Mouse (Mus musculus): ENCODE results near the gene Hexim2.

Gene Hexim2

GRCm38 (mm10) chr11:103111881-103112551 is 20.2 kb upstream of the Hexim2 start:
- no peak for DNase-seq (ENCODE audit: low spot score)

- no peak for DNase-seq (ENCODE audit: low spot score)
Observed at GRCm38 (mm10) chr11:103112552-103112912, 19.7 kb upstream of the Hexim2 start.

- DNase-seq (ENCODE audit: low spot score) = no peak
Observed at GRCm38 (mm10) chr11:103113005-103113404, 19.2 kb upstream of the Hexim2 start.

DNA sequence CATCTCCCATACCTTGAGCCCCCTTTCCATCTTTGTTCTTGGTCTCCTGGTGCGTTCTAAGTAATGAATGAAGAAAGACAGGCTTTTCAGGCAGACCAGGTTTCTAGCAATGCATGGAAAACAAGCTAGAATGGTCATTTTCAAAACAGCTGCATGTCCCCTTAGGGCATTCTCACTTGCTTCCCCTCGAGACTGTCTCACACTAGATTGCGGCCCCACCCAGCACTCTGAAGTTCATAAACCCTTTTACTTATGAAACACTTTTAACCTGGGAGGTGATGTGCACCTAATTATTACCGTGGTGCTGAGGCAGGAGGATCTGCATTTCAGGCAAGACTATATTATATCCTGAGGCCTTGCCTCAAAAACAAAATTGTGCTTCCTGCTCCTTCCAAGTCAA is 18.5 kb upstream of the Hexim2 start:
- DNase-seq (ENCODE audit: low spot score) = no peak

- DNase-seq (ENCODE audit: low spot score) = no peak
Observed at GRCm38 (mm10) chr11:103114270-103114943, 17.8 kb upstream of the Hexim2 start.

GRCm38 (mm10) chr11:103115163-103116007 is 16.8 kb upstream of the Hexim2 start:
- DNase-seq (ENCODE audit: low spot score) = peak; percentile 89

- DNase-seq (ENCODE audit: low spot score) = peak; percentile 100
Observed at GRCm38 (mm10) chr11:103116008-103116818, 16.0 kb upstream of the Hexim2 start, which contains the start of gene Hexim1. Hexim1 (plus strand) TSS chr11:103116231.

- DNase-seq (ENCODE audit: low spot score) = peak; percentile 82
Observed at GRCm38 (mm10) chr11:103116959-103117590, 15.2 kb upstream of the Hexim2 start.

DNA sequence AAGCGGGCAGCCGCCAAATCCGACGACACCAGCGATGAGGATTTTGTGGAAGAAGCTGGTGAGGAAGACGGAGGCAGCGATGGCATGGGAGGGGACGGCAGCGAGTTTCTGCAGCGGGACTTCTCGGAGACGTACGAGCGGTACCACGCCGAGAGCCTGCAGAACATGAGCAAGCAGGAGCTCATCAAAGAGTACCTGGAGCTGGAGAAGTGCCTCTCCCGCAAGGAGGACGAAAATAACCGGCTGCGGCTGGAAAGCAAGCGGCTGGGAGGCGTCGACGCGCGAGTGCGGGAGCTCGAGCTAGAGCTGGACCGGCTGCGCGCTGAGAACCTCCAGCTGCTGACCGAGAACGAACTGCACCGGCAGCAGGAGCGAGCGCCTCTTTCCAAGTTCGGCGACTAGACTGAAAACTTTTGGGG is 14.6 kb upstream of the Hexim2 start:
- no peak for DNase-seq (ENCODE audit: low spot score)

- DNase-seq (ENCODE audit: low spot score) = no peak
Observed at GRCm38 (mm10) chr11:103118866-103119265, 13.4 kb upstream of the Hexim2 start.

DNA sequence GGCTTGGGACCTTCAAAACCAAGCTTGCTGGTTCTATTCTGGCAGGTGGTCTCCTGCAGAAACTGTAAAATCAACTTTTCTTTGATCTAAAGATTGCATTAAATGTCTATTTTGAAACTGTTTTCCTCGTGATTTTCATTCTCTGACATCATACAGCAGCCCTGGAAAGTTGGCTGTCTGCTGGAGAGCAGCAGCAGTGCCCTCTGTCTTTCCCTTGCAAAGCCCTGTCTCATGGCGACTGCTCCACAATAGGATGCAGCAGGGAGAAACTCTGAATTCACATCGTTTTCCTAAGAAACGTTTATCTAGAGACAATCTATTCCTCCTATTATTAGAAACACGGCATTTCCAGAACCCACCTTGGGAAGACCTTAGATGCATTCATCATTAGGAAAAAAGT is 12.6 kb upstream of the Hexim2 start:
- DNase-seq (ENCODE audit: low spot score) = peak; percentile 71

DNA sequence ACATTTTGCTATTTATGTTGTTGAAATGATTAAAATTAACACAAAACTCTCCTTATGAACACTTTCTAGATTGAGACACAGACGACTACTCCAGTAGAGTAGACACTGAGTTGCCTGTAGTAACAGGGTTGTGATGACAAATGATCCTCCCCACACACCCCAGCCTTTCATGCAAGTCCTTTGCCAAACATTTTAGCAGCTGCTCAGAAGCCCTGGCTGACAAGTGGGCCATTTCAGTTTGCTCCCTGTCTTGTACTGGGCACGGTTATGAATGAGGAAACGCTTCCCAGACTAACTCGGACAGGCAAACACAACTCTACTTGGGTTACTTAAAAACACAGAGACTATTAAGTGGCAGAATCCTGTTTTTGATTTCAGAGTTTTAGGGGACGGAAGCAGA is 11.9 kb upstream of the Hexim2 start:
- peak; percentile 68 for DNase-seq (ENCODE audit: low spot score)

DNA sequence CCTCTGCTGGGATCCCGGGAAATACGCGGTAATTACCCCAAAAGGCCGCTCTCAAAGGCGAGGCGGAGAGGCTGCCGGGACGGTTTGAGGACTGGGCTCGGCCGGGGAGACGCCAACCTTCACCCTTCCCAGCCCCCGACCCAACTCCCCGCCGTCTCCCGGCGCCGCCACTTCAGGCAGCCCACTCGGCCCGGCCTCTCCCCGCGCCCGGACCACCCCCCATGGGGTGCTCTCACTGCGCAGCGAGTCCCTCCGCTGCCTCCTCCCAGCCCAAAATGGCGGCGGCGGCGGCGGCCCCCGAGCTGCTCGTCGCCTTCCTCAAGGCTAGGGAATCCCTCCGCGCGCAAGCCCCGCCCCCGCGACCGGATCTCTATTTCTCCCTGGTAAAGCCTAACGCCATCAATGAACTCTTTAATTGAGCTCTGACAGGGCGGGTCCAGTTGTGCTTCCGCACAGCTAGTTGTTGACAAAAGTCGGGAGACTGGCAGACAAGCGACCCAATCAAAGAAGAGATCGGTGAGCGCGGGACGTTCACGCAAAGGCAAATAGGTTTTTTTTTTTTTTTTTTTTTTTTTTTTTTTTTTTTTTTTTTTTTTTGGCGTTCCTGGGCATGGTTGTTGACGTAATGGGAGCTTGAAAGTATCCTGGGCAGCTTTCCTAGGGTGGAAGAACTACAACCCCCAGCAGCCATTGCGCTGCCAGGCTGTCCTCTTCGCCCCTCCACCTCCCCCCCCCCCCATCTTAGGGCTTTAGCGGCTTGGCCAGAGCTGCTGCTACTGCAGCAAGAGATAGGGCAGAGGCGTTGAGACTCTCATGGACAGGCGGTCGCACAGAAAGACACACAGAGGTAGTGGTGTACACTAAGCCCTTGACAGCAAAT is 587 bp downstream of the Hexim2 start:
- DNase-seq (ENCODE audit: low spot score) = peak; percentile 100

DNA sequence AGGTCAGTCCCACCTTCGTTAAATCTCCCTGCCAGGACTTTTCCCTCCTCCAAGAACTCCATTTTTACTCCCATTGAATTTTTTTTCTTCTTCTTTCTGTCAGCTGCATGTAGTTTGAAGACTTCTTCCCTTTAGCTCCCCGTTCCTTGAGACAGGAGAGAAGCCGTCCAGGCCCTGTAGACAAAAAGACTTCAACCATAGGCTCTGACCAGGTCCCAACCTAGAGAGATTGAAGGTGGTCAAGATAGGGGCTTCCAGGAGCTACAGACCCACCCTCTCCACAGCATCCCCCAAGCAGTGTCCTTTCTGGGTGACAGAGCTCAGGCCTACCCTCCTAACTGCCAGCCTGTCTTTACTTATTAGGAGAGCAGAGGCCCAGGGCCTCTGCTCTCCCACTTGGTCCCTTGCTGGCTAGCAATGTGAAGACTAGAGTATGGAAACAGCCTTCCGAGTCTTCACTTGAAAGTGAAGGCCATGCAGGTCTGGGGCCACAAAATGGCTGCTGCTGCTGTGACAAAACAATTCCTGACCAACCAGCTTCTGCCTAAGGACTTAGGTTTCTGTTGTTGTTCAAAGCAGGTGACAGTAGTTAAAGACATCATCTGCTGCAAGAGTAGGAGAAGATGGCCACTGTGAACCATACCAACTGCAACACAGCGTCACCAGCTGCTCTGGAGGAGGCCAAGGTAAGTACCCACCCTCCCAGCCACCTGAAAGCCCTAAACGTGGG is 1.4 kb downstream of the Hexim2 start:
- peak; percentile 54 for DNase-seq (ENCODE audit: low spot score)

DNA sequence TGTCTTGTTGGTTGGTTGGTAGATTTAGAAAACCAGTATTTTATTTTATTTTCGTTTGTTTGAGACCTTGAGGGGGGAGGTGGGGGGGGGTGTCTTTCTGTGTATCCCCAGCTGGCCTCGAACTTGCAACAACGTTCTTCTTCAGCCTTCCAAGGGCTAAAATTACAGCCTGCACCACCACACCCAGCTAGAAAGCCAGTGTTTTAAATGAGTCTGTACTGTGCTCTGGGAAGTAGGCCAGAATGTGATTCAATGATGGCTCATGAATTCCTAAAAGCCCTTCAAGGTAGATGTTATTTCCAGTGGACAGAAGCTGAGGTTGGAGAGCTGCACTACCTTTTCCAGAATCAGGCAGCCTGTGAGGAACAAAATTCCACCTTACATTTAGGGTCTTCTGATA is 2.0 kb downstream of the Hexim2 start:
- peak; percentile 74 for DNase-seq (ENCODE audit: low spot score)

GRCm38 (mm10) chr11:103136039-103136577 is 3.9 kb downstream of the Hexim2 start:
- no peak for DNase-seq (ENCODE audit: low spot score)

DNA sequence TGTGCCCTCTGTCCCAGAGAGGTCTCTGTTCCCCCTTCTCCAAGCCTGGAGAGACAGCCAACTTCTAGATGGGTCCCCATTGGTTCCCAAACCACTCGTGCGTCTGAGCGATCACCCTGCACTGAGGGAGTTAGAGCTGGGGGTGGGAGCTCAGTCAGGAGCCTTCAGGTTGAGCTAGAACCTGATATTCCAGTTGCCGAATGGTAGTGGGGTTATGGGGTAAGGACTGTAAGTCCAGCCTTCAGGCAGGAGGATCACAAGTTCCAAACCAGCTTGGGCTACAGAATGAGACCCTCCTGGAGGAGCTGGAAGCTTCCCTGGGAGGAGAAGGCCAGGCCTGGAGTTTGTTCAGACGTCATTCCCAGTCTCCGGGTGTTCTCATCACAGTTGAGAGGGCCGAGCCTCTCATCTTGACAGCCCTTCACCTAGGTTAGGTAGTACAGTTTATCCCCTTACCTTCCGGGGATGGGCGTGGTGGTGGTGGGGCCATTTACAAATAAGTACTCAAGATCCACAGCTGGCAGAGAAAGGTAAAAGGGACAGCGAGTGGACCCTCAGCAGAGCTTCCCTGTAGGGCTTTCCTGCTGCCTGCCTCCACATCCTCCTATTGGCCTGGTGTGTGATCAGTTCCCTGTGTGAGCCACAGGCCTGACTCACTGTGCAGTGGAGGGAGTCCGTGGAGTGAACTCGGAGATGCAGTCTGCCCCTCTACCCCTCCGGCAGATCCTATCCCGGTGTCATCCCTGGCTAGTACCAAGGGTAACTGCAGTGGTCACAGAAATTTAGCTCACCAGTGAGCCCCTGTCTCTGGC is 7.9 kb downstream of the Hexim2 start:
- no peak for DNase-seq (ENCODE audit: low spot score)

- DNase-seq (ENCODE audit: low spot score) = no peak
Observed at GRCm38 (mm10) chr11:103140763-103141100, 8.5 kb downstream of the Hexim2 start.
